Mouse (Mus musculus): ENCODE measurements around the gene Nfkb2.

DNA sequence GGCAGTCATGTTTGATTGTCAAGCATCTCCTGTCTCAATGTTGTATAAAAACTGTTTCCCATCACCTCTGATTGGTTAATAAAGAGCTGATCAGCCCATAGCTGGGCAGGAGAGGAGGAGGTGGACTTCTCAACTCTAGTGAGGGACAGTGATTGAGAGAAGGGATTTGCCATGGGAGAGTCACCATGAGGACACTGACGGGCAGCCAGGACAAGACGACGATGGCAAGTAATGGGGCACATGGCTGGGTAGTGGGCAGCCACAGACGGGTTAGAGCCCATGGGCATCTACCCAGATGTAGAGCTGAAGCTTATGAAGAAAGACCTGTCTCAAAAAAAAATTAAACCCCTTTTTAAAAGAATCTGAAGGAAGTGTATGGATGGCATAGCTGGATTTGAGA lies 1.6 kb upstream of the Nfkb2 start:
- TF ChIP-seq CTCF (IDR thresholded peaks at IDR 0.05 in 2 of 3, conservative IDR thresholded peaks at IDR 0.05 in 1 of 3; ENCODE audit: control insufficient read depth in 1 of 3, insufficient read depth in 1 of 3, low read depth in 2 of 3, low read length in 3 of 3, poor library complexity in 1 of 3, severe bottlenecking in 1 of 3) (no peak), MXI1 (IDR thresholded peaks at IDR 0.05; ENCODE audit: low read depth, low read length) (no peak), MAX (IDR thresholded peaks at IDR 0.05; ENCODE audit: low read length) (no peak), TCF12 (IDR thresholded peaks at IDR 0.05; ENCODE audit: low read depth, low read length) (no peak), E2F4 (IDR thresholded peaks at IDR 0.05; ENCODE audit: borderline replicate concordance, low read depth, low read length) (no peak), UBTF (IDR thresholded peaks at IDR 0.05; ENCODE audit: borderline replicate concordance, insufficient read depth, low read depth, low read length) (no peak), TAL1 (IDR thresholded peaks at IDR 0.05; ENCODE audit: low read length) (no peak)

Data from MEL (cell line).